Mouse (Mus musculus) C2C12 (cell line): ENCODE data around the gene Dennd5b. TPM values are rescaled to one million over a fixed set of nuclear protein-coding genes. Genes with fewer than 3 reads are reported as not detected.

Source experiments
- H3K27me3 ChIP-seq: one replicate; pipeline ENCODE4 v1.6.1; 2011; ENCODE audit not compliant: control insufficient read depth, insufficient read depth, insufficient read length
- H3K36me3 ChIP-seq: one replicate; pipeline ENCODE4 v1.6.1; 2011; ENCODE audit not compliant: control insufficient read depth, insufficient read depth
- H3K4me3 ChIP-seq: one replicate; pipeline ENCODE4 v1.5.1; 2011; ENCODE audit warnings: mild to moderate bottlenecking, control low read depth; ENCODE audit not compliant: poor library complexity, insufficient read depth, severe bottlenecking
- H3K79me2 ChIP-seq: one replicate; pipeline ENCODE4 v1.6.1; 2011; ENCODE audit not compliant: control insufficient read depth, insufficient read depth
- H3K79me3 ChIP-seq: one replicate; pipeline ENCODE4 v1.6.1; 2011; ENCODE audit warnings: low read depth, control low read depth
- H3ac ChIP-seq: one replicate; pipeline ENCODE3; 2011; ENCODE audit warnings: low read depth; ENCODE audit not compliant: control insufficient read depth, insufficient read length
- CEBPB ChIP-seq: IDR thresholded peaks from one replicate; pipeline ENCODE4 v1.6.1; 2011; ENCODE audit warnings: low read depth, mild to moderate bottlenecking, control low read depth, moderate library complexity
- CTCF ChIP-seq: IDR thresholded peaks from one replicate; pipeline ENCODE4 v1.5.1; 2011; ENCODE audit not compliant: control insufficient read depth, insufficient read depth, insufficient read length
- FOSL1 ChIP-seq: IDR thresholded peaks from one replicate; pipeline ENCODE4 v1.8.0; 2011; ENCODE audit warnings: mild to moderate bottlenecking, low read length; ENCODE audit not compliant: poor library complexity, insufficient read depth, severe bottlenecking
- MAX ChIP-seq: IDR thresholded peaks from one replicate; pipeline ENCODE4 v1.6.1; 2011; ENCODE audit warnings: mild to moderate bottlenecking, control low read depth
- MYOD1 ChIP-seq: IDR thresholded peaks from one replicate; pipeline ENCODE4 v1.6.1; 2011; ENCODE audit warnings: low read depth; ENCODE audit not compliant: control insufficient read depth, insufficient read length
- MYOG ChIP-seq: IDR thresholded peaks from one replicate; pipeline ENCODE4 v1.6.1; 2011; ENCODE audit not compliant: control insufficient read depth, insufficient read length; ENCODE audit errors: extremely low read depth
- USF1 ChIP-seq: IDR thresholded peaks from one replicate; pipeline ENCODE4 v1.6.1; 2011; ENCODE audit warnings: low read depth, mild to moderate bottlenecking, control low read depth, moderate library complexity
- polyA plus RNA-seq: library from polyadenylated mRNA; unstranded; fragments of >200 nt; fragmentation: generic; extraction: Trizol; gene quantifications from one replicate; pipeline ENCODE4 v1.2.1, GENCODE M21; 2012; ENCODE audit warnings: missing spikeins

The Dennd5b gene
- polyA plus RNA-seq, 1 experiment, result 2.6 TPM

- peaks cover 49% of the 10 kb centered on the region for H3K79me3 ChIP-seq
- H3K27me3 ChIP-seq, result no peaks in the 10 kb centered on the region
- H3K79me2 ChIP-seq, result peaks cover 79% of the 10 kb centered on the region
- no peak overlapping the region for H3ac ChIP-seq
- TF ChIP-seq FOSL1 (no peak), CTCF (no peak), MAX (no peak), MYOG (no peak), CEBPB (no peak), MYOD1 (no peak), USF1 (no peak)
- no peaks in the 10 kb centered on the region for H3K36me3 ChIP-seq
- H3K4me3 ChIP-seq, result no peak overlapping the region
Measured at GRCm38 (mm10) chr6:149097276-149097675, 4.2 kb downstream of the Dennd5b start.

- Histone ChIP-seq H3K4me3 (no peak overlapping the region), H3K79me3 (peaks cover 49% of the 10 kb centered on the region), H3ac (no peak overlapping the region), H3K27me3 (no peaks in the 10 kb centered on the region), H3K79me2 (peaks cover 89% of the 10 kb centered on the region), H3K36me3 (no peaks in the 10 kb centered on the region)
- TF ChIP-seq FOSL1 (no peak), CEBPB (no peak), CTCF (no peak), USF1 (no peak), MYOG (no peak), MAX (no peak)
Measured at GRCm38 (mm10) chr6:149096233-149096632, 5.2 kb downstream of the Dennd5b start.

DNA sequence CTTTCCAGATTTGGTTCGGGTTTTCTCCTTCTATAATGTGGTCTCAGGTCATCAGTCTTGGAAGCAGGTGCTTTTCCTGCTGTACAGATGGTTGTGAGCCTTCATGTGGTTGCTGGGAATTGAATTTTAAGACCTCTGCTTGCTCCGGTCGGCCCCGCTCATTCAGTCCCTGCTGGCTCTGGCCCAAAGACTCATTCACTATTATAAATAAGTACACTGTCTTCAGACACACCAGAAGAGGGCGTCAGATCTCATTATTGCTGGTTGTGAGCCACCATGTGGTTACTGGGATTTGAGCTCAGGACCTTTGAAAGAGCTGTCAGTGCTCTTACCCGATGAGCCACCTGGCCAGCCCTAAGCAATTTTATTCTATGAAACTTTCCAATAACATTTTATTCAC lies 6.1 kb downstream of the Dennd5b start:
- Histone ChIP-seq H3ac (no peak overlapping the region), H3K4me3 (no peak overlapping the region), H3K79me2 (peaks cover 84% of the 10 kb centered on the region), H3K79me3 (peaks cover 49% of the 10 kb centered on the region), H3K36me3 (no peaks in the 10 kb centered on the region), H3K27me3 (no peaks in the 10 kb centered on the region)
- TF ChIP-seq CEBPB, result no peak
- TF ChIP-seq USF1, result no peak
- no peak for TF ChIP-seq MAX
- no peak for TF ChIP-seq MYOD1
- TF ChIP-seq CTCF, result no peak
- no peak for TF ChIP-seq FOSL1
- TF ChIP-seq MYOG, result no peak

- TF ChIP-seq MYOD1 (no peak), CEBPB (no peak), FOSL1 (no peak), USF1 (no peak), MYOG (no peak), MAX (no peak), CTCF (no peak)
- peaks cover 44% of the 10 kb centered on the region for H3K79me3 ChIP-seq
- no peak overlapping the region for H3K4me3 ChIP-seq
- H3K27me3 ChIP-seq, result no peaks in the 10 kb centered on the region
- H3K79me2 ChIP-seq, result peaks cover 82% of the 10 kb centered on the region
- no peaks in the 10 kb centered on the region for H3K36me3 ChIP-seq
- H3ac ChIP-seq, result no peak overlapping the region
Measured at GRCm38 (mm10) chr6:149094555-149094954, 6.9 kb downstream of the Dennd5b start.

GRCm38 (mm10) chr6:149093465-149093864 lies 8.0 kb downstream of the Dennd5b start:
- TF ChIP-seq USF1 (no peak), FOSL1 (no peak), CTCF (no peak), MAX (no peak), MYOG (no peak), MYOD1 (no peak), CEBPB (no peak)
- Histone ChIP-seq H3K4me3 (no peak overlapping the region), H3K79me2 (peaks cover 82% of the 10 kb centered on the region), H3K27me3 (no peaks in the 10 kb centered on the region), H3K79me3 (peaks cover 42% of the 10 kb centered on the region), H3ac (no peak overlapping the region), H3K36me3 (no peaks in the 10 kb centered on the region)

GRCm38 (mm10) chr6:149092406-149092805 lies 9.1 kb downstream of the Dennd5b start:
- H3K79me3 ChIP-seq, result peaks cover 39% of the 10 kb centered on the region
- no peak for TF ChIP-seq FOSL1
- TF ChIP-seq CTCF, result no peak
- TF ChIP-seq MYOD1, result no peak
- no peak for TF ChIP-seq CEBPB
- no peak for TF ChIP-seq MAX
- no peak for TF ChIP-seq MYOG
- no peak for TF ChIP-seq USF1
- peaks cover 82% of the 10 kb centered on the region for H3K79me2 ChIP-seq
- H3ac ChIP-seq, result no peak overlapping the region
- H3K4me3 ChIP-seq, result no peak overlapping the region
- no peaks in the 10 kb centered on the region for H3K27me3 ChIP-seq
- H3K36me3 ChIP-seq, result no peaks in the 10 kb centered on the region
